Mouse (Mus musculus) intestine, postnatal 0 days (tissue): ENCODE data around the gene Fn3k. TPM values are rescaled to one million over a fixed set of nuclear protein-coding genes. Genes with fewer than 3 reads are reported as not detected.

ENCODE experiments used
- ATAC-seq: fragments of 200-750 bp; cut with Nextera tagmentation; 2 replicates; pipeline ENCODE4 v1.8.0; 2017; ENCODE audit warnings: mild to moderate bottlenecking, moderate TSS enrichment, moderate library complexity
- H3K27ac ChIP-seq: fragments of 300-500 bp; sonication (generic); 2 replicates; pipeline ENCODE4 v1.5.1; 2014; ENCODE audit warnings: mild to moderate bottlenecking, low read depth, low read length, moderate library complexity
- H3K27me3 ChIP-seq: fragments of 300-500 bp; sonication (generic); replicated peaks from 2 replicates; pipeline ENCODE4 v1.6.1; 2014; ENCODE audit warnings: low read length, mixed read lengths; ENCODE audit not compliant: control insufficient read depth, insufficient read depth
- H3K36me3 ChIP-seq: fragments of 300-500 bp; sonication (generic); 2 replicates; pipeline ENCODE4 v1.6.1; 2014; ENCODE audit warnings: mild to moderate bottlenecking, moderate library complexity; ENCODE audit not compliant: control insufficient read depth, insufficient read depth
- H3K4me1 ChIP-seq: fragments of 300-500 bp; sonication (generic); replicated peaks from 2 replicates; pipeline ENCODE4 v1.6.1; 2014; ENCODE audit warnings: antibody characterized with exemption, low read length, mixed read lengths; ENCODE audit not compliant: control insufficient read depth, insufficient read depth
- H3K4me2 ChIP-seq: fragments of 300-500 bp; sonication (generic); replicated peaks from 2 replicates; pipeline ENCODE4 v1.6.1; 2014; ENCODE audit warnings: low read depth, mild to moderate bottlenecking, moderate library complexity
- H3K4me3 ChIP-seq: fragments of 300-500 bp; sonication (generic); 2 replicates; pipeline ENCODE4 v1.5.1; 2014; ENCODE audit warnings: low read depth, low read length
- H3K9ac ChIP-seq: fragments of 300-500 bp; sonication (generic); 2 replicates; pipeline ENCODE4 v1.6.1; 2014; ENCODE audit warnings: mild to moderate bottlenecking, low read depth, low read length
- H3K9me3 ChIP-seq: fragments of 300-500 bp; sonication (generic); 2 replicates; pipeline ENCODE4 v1.6.1; 2016; ENCODE audit warnings: mixed run types; ENCODE audit not compliant: control insufficient read depth
- CTCF ChIP-seq: sonication (generic); IDR thresholded peaks from 2 replicates; pipeline ENCODE4 v1.5.1; 2016; ENCODE audit warnings: low read depth, mild to moderate bottlenecking, control low read depth, antibody characterized with exemption, moderate library complexity
- WGBS: fragments of 180-500 bp; shearing (Covaris S2); extraction: QIAGEN DNeasy Blood & Tissue Kit; methylation state at CpG from one replicate; pipeline ENCODE4 v1.1.7; 2014; 5-methylcytosine and 5-hydroxymethylcytosine counted together
- polyA plus RNA-seq: library from polyadenylated mRNA; unstranded; fragments of >200 nt; fragmentation: Nextera tagmentation; extraction: Ambion mirVana; gene quantifications from 2 replicates; pipeline ENCODE4 v1.2.1, GENCODE M21; 2015

Gene Fn3k
- polyA plus RNA-seq, 1 experiment from 2014 or later, result 0.60 TPM

DNA sequence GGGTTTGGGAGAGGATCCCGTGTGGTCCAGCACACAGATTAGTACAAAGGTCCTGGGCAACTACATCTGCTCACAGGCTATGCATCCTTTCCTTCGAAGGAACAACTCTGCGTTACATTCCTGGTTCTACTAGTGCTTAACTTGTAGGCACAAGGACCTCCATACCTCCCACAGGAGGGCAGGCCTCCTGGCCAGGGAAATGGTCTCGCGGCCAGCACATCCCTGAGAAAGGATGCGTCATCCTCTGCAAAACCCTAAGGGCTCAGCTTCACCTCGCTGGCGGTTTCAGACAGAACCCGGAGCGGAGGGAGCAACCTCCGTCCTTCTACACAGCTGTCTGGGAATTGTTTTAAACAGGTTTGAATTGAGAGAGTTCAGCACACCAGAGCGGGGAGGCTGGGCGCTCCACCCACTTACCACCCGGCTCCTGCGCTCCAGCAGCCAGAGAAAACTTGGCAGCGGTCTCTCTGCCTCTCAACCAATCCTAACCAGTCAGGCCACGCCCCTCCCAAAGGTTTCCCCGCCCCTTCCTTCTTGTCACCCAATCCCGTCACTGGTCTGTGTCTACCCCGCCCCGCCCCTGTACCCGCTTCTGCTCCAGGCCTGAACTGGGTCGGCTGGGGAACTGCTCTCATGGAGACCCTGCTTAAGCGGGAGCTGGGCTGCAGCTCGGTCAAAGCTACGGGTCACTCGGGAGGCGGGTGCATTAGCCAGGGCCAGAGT, 13.7 kb upstream of the Fn3k start, which contains the start of gene Fn3krp:
Fn3krp (plus strand) TSS at position 572 of the 723 bp plus-strand sequence.
- ATAC-seq, result peak; percentile 99
- no peaks in the 10 kb centered on the region; the same call in 1 of the 2 replicates for H3K4me1 ChIP-seq
- WGBS, result 2% methylated on average over 28 of the region's 28 CpGs
- peak; percentile 52 for TF ChIP-seq CTCF
- H3K36me3 ChIP-seq, result no peaks in the 10 kb centered on the region
- H3K4me2 ChIP-seq, result peak within 1 kb of the TSS; percentile 82
- no peaks in the 10 kb centered on the region for H3K9me3 ChIP-seq
- no peaks in the 10 kb centered on the region for H3K27me3 ChIP-seq
- H3K9ac ChIP-seq, result peak within 1 kb of the TSS; percentile 47
- peak within 1 kb of the TSS; percentile 70 for H3K4me3 ChIP-seq
- H3K27ac ChIP-seq, result 0 out of 2 replicates have a peak within 1 kb of the TSS, but pooled peaks have one; percentile 11

DNA sequence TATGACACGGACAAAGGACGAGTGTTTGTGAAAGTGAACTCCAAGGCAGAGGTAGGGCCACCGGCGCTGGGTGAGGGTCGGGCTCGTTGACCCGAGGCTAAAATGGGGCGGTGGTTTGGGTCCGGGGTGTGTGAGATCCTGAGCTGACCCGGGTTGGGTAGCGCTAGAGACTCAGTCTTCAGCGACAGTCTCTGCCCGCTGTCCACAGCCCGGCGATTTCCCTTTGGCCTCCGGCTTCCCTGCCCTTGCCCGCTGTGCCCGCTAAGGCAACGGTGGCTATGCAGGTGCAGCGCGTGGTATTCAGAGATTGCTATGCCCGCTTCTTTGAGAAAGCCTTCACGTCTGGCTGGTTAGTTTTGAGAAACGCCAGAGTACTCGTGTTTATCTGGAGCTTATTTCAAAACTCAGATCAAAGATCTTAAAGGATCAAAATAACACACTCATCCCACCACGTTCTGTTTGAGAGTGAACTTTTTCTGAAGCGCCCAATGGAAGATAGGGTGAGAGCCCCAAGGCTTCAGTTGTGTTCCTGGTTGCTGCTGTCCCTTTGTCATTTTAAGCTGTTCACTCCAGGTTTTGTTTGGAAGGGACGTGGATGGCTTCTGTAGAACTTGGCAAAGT, 13.1 kb upstream of the Fn3k start:
- Histone ChIP-seq H3K4me3 (peak overlapping the region; percentile 70), H3K27me3 (no peaks in the 10 kb centered on the region)
- WGBS, result under 1% methylated on average over 28 of the region's 28 CpGs

DNA sequence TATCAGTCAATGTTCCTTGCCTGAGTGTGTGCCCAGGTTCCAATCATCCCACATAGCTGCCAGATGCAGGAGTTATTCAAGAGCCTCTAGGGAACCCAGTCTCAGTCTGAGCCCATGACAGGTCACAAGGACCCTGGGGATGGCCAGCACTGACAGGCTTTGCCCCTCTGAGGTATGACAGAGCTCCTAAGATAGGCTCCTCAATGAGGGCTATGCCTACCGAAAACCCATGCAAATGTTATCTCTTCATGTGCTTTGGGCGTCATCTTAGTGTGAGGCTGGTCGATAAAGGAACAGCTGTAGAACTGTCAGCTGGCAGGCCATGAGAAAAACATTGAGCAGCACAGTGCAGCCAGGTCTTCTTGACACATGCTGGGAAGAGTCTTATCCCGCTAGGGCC, 1.3 kb upstream of the Fn3k start:
- Histone ChIP-seq H3K4me1 (no peaks in the 10 kb centered on the region), H3K36me3 (peaks cover 7% of the 10 kb centered on the region; the same call in 1 of the 2 replicates), H3K27me3 (no peaks in the 10 kb centered on the region), H3K9ac (no peak overlapping the region), H3K27ac (no peak overlapping the region), H3K9me3 (no peaks in the 10 kb centered on the region), H3K4me2 (no peak overlapping the region), H3K4me3 (no peak overlapping the region)
- 76% methylated on average over 4 of the region's 4 CpGs for WGBS
- ATAC-seq, result no peak
- no peak for TF ChIP-seq CTCF

More for the DNA sequence above, 13.1 kb upstream of the Fn3k start:
- peak; percentile 67 for ATAC-seq
- Histone ChIP-seq H3K9me3 (no peaks in the 10 kb centered on the region), H3K27ac (0 out of 2 replicates have a peak overlapping the region, but pooled peaks have one; percentile 11), H3K4me1 (no peaks in the 10 kb centered on the region; the same call in 1 of the 2 replicates), H3K9ac (peak overlapping the region; percentile 47), H3K4me2 (peak overlapping the region; percentile 82), H3K36me3 (no peaks in the 10 kb centered on the region)
- TF ChIP-seq CTCF, result no peak

DNA sequence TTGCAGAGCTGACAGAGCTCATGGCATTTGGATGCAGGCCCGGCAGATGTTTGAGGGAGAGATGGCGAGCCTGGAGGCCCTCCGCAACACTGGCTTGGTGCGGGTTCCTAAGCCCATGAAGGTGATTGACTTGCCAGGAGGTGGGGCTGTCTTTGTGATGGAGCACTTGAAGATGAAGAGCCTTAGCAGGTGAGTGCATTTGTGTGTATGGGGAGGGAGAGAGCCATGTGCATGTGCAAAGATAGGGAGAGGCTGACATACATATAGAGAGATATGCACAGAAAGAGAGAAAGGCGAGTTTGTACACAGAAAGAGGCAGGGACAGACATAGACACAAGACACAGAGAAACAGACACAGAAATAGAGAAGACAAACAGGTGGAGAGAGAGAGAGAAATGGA, 2.5 kb downstream of the Fn3k start:
- Histone ChIP-seq H3K27me3 (no peaks in the 10 kb centered on the region), H3K36me3 (no peaks in the 10 kb centered on the region), H3K9me3 (no peaks in the 10 kb centered on the region), H3K4me1 (no peaks in the 10 kb centered on the region), H3K4me2 (no peak overlapping the region), H3K4me3 (no peak overlapping the region), H3K9ac (no peak overlapping the region), H3K27ac (no peak overlapping the region)
- WGBS, result 78% methylated on average over 5 of the region's 5 CpGs
- TF ChIP-seq CTCF, result no peak
- no peak for ATAC-seq

DNA sequence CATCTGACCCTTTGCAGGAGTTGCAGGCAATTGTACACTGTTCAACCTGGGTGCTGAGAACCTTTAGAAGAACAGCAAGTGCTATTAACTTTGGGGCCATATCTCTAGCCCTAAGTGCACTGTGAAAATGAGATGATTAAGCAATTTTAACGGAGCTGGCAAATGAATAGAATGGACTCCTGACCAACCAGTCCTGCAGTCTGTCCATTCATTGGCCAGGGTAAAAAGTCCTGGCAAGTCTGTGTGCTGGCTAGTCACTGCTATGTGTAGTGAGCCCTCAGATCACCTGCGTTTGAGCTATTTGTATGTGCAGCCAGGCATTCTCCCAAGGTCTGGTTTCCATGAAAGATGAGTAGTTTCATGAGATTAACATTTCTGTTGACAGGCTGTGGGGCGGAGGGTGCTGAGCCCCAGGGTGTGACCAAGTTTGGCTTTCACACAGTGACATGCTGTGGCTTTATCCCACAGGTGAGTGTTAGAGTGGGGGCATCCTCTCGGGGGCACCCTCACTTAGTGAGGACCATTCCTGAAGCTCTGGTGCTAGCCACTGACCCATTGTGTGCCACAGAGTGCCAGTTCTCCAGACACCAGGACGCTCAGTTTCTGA, 5.1 kb downstream of the Fn3k start:
- Histone ChIP-seq H3K27ac (no peak overlapping the region), H3K4me3 (no peak overlapping the region), H3K27me3 (no peaks in the 10 kb centered on the region), H3K4me1 (no peaks in the 10 kb centered on the region), H3K9ac (no peak overlapping the region), H3K4me2 (no peak overlapping the region), H3K36me3 (no peaks in the 10 kb centered on the region), H3K9me3 (no peaks in the 10 kb centered on the region)
- 61% methylated on average over 5 of the region's 5 CpGs for WGBS
- no peak for TF ChIP-seq CTCF
- no peak for ATAC-seq

DNA sequence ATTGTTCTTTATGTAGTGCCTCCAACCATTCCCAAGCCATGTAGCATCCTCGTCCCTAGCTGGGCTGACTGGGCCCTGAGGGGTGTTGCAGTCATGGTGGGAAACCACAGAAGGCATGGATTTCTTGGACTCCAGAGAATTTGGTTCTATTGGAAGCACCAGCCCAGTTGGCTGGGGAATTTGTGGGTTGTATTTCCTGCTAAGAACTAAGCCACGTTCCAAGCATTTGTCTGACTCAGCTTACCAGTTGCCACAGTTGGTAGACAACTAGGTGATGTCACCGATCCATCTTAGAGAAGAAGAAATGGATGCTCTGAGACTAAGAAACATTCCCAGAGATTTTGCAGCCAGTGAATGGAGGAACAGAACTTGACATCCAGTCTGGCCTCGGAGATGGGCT, 6.9 kb downstream of the Fn3k start:
- Histone ChIP-seq H3K9me3 (no peaks in the 10 kb centered on the region), H3K36me3 (no peaks in the 10 kb centered on the region), H3K4me2 (no peak overlapping the region), H3K27ac (no peak overlapping the region), H3K4me1 (no peaks in the 10 kb centered on the region), H3K4me3 (no peak overlapping the region), H3K9ac (no peak overlapping the region), H3K27me3 (no peaks in the 10 kb centered on the region)
- WGBS, result 92% methylated on average over 4 of the region's 4 CpGs
- no peak for ATAC-seq
- no peak for TF ChIP-seq CTCF
